Mouse (Mus musculus): ENCODE results near the gene Phf21a.

The Phf21a gene

GRCm38 (mm10) chr2:92362571-92363228 lies 269.8 kb downstream of the Phf21a start:
- DNase-seq (ENCODE audit: low read depth): no peak

- DNase-seq (ENCODE audit: low read depth): no peak
Measured at GRCm38 (mm10) chr2:92364086-92364485, 271.2 kb downstream of the Phf21a start.

- no peak for DNase-seq (ENCODE audit: low read depth)
Measured at GRCm38 (mm10) chr2:92365568-92365967, 272.7 kb downstream of the Phf21a start.

- no peak for DNase-seq (ENCODE audit: low read depth)
Measured at GRCm38 (mm10) chr2:92367383-92368029, 274.6 kb downstream of the Phf21a start.

- no peak for DNase-seq (ENCODE audit: low read depth)
Measured at GRCm38 (mm10) chr2:92370375-92370774, 277.5 kb downstream of the Phf21a start.

- peak; percentile 67 for DNase-seq (ENCODE audit: low read depth)
Measured at GRCm38 (mm10) chr2:92370821-92371805, 278.2 kb downstream of the Phf21a start.

- no peak for DNase-seq (ENCODE audit: low read depth)
Measured at GRCm38 (mm10) chr2:92371971-92372690, 279.2 kb downstream of the Phf21a start.

GRCm38 (mm10) chr2:92372767-92373436 lies 280.0 kb downstream of the Phf21a start:
- no peak for DNase-seq (ENCODE audit: low read depth)

- no peak for DNase-seq (ENCODE audit: low read depth)
Measured at GRCm38 (mm10) chr2:92373437-92373813, 280.5 kb downstream of the Phf21a start.

GRCm38 (mm10) chr2:92374514-92374913 lies 281.6 kb downstream of the Phf21a start, which contains the start of the genes Pex16 and Large2:
Gene Pex16 (plus strand): TSS chr2:92374676.
Gene Large2 (minus strand): TSS chr2:92374869.
- DNase-seq (ENCODE audit: low read depth): peak; percentile 77

- peak; percentile 97 for DNase-seq (ENCODE audit: low read depth)
Measured at GRCm38 (mm10) chr2:92375099-92375623, 282.2 kb downstream of the Phf21a start.

GRCm38 (mm10) chr2:92375788-92376187 lies 282.9 kb downstream of the Phf21a start:
- no peak for DNase-seq (ENCODE audit: low read depth)

GRCm38 (mm10) chr2:92376300-92376699 lies 283.4 kb downstream of the Phf21a start:
- peak; percentile 52 for DNase-seq (ENCODE audit: low read depth)

GRCm38 (mm10) chr2:92377320-92377719 lies 284.4 kb downstream of the Phf21a start:
- no peak for DNase-seq (ENCODE audit: low read depth)

- peak; percentile 89 for DNase-seq (ENCODE audit: low read depth)
Measured at GRCm38 (mm10) chr2:92379783-92380494, 287.0 kb downstream of the Phf21a start.

GRCm38 (mm10) chr2:92380495-92381050 lies 287.7 kb downstream of the Phf21a start:
- DNase-seq (ENCODE audit: low read depth): peak; percentile 44

GRCm38 (mm10) chr2:92381161-92381560 lies 288.2 kb downstream of the Phf21a start:
- no peak for DNase-seq (ENCODE audit: low read depth)

GRCm38 (mm10) chr2:92381901-92382588 lies 289.1 kb downstream of the Phf21a start, which contains the start of gene 1700029I15Rik:
Gene 1700029I15Rik (plus strand): TSS chr2:92382538.
- no peak for DNase-seq (ENCODE audit: low read depth)

GRCm38 (mm10) chr2:92382759-92383158 lies 289.8 kb downstream of the Phf21a start:
- DNase-seq (ENCODE audit: low read depth): no peak
